Mouse (Mus musculus): Measurements from ENCODE around the gene AW822073.

DNA sequence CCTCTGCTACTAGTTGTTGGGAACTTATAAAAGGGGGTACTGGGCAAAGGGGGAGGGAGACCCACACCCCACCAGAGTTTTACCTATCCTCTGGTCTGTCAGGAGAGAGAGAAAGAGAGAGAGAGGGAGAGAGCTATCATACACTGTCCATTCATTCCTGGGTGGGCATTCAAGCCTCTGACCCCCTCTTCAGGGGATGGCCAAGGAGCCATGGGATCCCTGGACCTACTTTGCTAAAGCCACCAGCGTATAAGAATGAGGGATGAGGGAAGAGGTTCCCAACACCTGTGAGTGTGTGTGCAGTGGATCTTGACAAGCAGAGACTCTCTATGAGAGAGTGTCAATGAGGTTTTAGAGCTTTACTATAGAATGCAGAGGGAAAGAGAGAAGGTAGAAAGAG is 18.7 kb downstream of the AW822073 start:
- TF ChIP-seq CTCF (IDR thresholded peaks at IDR 0.05; ENCODE audit: extremely low read depth, insufficient read depth, low read length) (no peak), POLR2A (IDR thresholded peaks at IDR 0.05; ENCODE audit: extremely low read depth, insufficient read depth, low read length) (no peak)
